Mouse (Mus musculus) embryonic facial prominence, embryonic 12.5 days (tissue): ENCODE results near the gene Fahd1. TPM values are rescaled to one million over a fixed set of nuclear protein-coding genes. Genes with fewer than 3 reads are reported as not detected.

Source experiments
- ATAC-seq: fragments of 200-750 bp; cut with Nextera tagmentation; 2 replicates; pipeline ENCODE4 v1.8.0; 2017; ENCODE audit not compliant: insufficient number of reproducible peaks, insufficient read depth, low FRiP score, low TSS enrichment
- H3K27ac ChIP-seq: fragments of 300-500 bp; sonication (generic); 2 replicates; pipeline ENCODE4 v1.5.1; 2016; ENCODE audit warnings: mild to moderate bottlenecking
- H3K27me3 ChIP-seq: fragments of 300-500 bp; sonication (generic); 2 replicates; pipeline ENCODE4 v1.6.1; 2016; ENCODE audit warnings: mild to moderate bottlenecking, moderate library complexity
- H3K36me3 ChIP-seq: fragments of 300-500 bp; sonication (generic); 2 replicates; pipeline ENCODE4 v1.6.1; 2016; ENCODE audit warnings: mild to moderate bottlenecking
- H3K4me1 ChIP-seq: fragments of 300-500 bp; sonication (generic); 2 replicates; pipeline ENCODE4 v1.6.1; 2016
- H3K4me2 ChIP-seq: fragments of 300-500 bp; sonication (generic); replicated peaks from 2 replicates; pipeline ENCODE4 v1.6.1; 2016; ENCODE audit warnings: mild to moderate bottlenecking, moderate library complexity
- H3K4me3 ChIP-seq: fragments of 300-500 bp; sonication (generic); 2 replicates; pipeline ENCODE4 v1.5.1; 2016; ENCODE audit warnings: mild to moderate bottlenecking
- H3K9ac ChIP-seq: fragments of 300-500 bp; sonication (generic); 2 replicates; pipeline ENCODE4 v1.6.1; 2016; ENCODE audit warnings: mild to moderate bottlenecking, moderate library complexity
- H3K9me3 ChIP-seq: fragments of 300-500 bp; sonication (generic); 2 replicates; pipeline ENCODE4 v1.6.1; 2016; ENCODE audit warnings: mild to moderate bottlenecking, moderate library complexity
- WGBS: fragments of 180-500 bp; shearing (Covaris S2); methylation state at CpG from one replicate; pipeline ENCODE4 v1.1.7; 2016; 5-methylcytosine and 5-hydroxymethylcytosine counted together
- polyA plus RNA-seq: library from polyadenylated mRNA; unstranded; fragments of >200 nt; fragmentation: Nextera tagmentation; extraction: Ambion mirVana; gene quantifications from 2 replicates; pipeline ENCODE4 v1.2.1, GENCODE M21; 2016

Fahd1 gene
- polyA plus RNA-seq, 1 experiment from 2014 or later: 23.2 TPM

- Histone ChIP-seq H3K9me3 (no peaks in the 10 kb centered on the region), H3K27me3 (no peaks in the 10 kb centered on the region), H3K9ac (no peak overlapping the region), H3K4me3 (no peak overlapping the region), H3K27ac (no peak overlapping the region), H3K36me3 (peaks cover 14% of the 10 kb centered on the region), H3K4me1 (peaks cover 3% of the 10 kb centered on the region; the same call in 1 of the 2 replicates), H3K4me2 (no peak overlapping the region)
- 67% methylated on average over 8 of the region's 8 CpGs for WGBS
- ATAC-seq: no peak
Measured at GRCm38 (mm10) chr17:24878531-24878930, 28.4 kb upstream of the Fahd1 start.

- H3K27ac ChIP-seq: no peak overlapping the region
- no peak for ATAC-seq
Measured at GRCm38 (mm10) chr17:24878117-24878397, 27.9 kb upstream of the Fahd1 start.

GRCm38 (mm10) chr17:24877336-24878116 is 27.4 kb upstream of the Fahd1 start:
- H3K27ac ChIP-seq: no peak overlapping the region; the same call in 1 of the 2 replicates
- H3K4me1 ChIP-seq: peaks cover 3% of the 10 kb centered on the region; the same call in 1 of the 2 replicates
- ATAC-seq: no peak
- WGBS: 51% methylated on average over 10 of the region's 10 CpGs
- no peak overlapping the region for H3K4me3 ChIP-seq
- H3K9ac ChIP-seq: peak overlapping the region; percentile 31
- H3K4me2 ChIP-seq: no peak overlapping the region
- no peaks in the 10 kb centered on the region for H3K9me3 ChIP-seq
- H3K27me3 ChIP-seq: no peaks in the 10 kb centered on the region
- H3K36me3 ChIP-seq: peaks cover 3% of the 10 kb centered on the region

More at GRCm38 (mm10) chr17:24878117-24878397, 27.9 kb upstream of the Fahd1 start:
- Histone ChIP-seq H3K4me3 (no peak overlapping the region), H3K9me3 (no peaks in the 10 kb centered on the region), H3K4me1 (peaks cover 3% of the 10 kb centered on the region; the same call in 1 of the 2 replicates), H3K27me3 (no peaks in the 10 kb centered on the region), H3K36me3 (peaks cover 9% of the 10 kb centered on the region), H3K9ac (no peak overlapping the region), H3K4me2 (no peak overlapping the region)
- WGBS: 31% methylated on average over 5 of the region's 5 CpGs

GRCm38 (mm10) chr17:24874989-24875388 is 24.8 kb upstream of the Fahd1 start:
- H3K27me3 ChIP-seq: no peaks in the 10 kb centered on the region
- no peaks in the 10 kb centered on the region for H3K9me3 ChIP-seq
- no peak for ATAC-seq
- H3K4me1 ChIP-seq: no peaks in the 10 kb centered on the region; the same call in 1 of the 2 replicates
- no peak overlapping the region for H3K9ac ChIP-seq
- H3K36me3 ChIP-seq: no peaks in the 10 kb centered on the region
- no peak overlapping the region for H3K4me2 ChIP-seq
- WGBS: 80% methylated on average over 8 of the region's 8 CpGs
- no peak overlapping the region for H3K27ac ChIP-seq
- H3K4me3 ChIP-seq: no peak overlapping the region

- Histone ChIP-seq H3K4me1 (no peaks in the 10 kb centered on the region; the same call in 1 of the 2 replicates), H3K27ac (no peak overlapping the region), H3K4me2 (no peak overlapping the region), H3K9ac (no peak overlapping the region), H3K27me3 (no peaks in the 10 kb centered on the region), H3K9me3 (no peaks in the 10 kb centered on the region), H3K4me3 (no peak overlapping the region), H3K36me3 (no peaks in the 10 kb centered on the region)
- ATAC-seq: no peak
- 58% methylated on average over 1 of the region's 1 CpGs for WGBS
Measured at GRCm38 (mm10) chr17:24874405-24874745, 24.2 kb upstream of the Fahd1 start.

- no peaks in the 10 kb centered on the region; the same call in 1 of the 2 replicates for H3K4me1 ChIP-seq
- H3K27me3 ChIP-seq: no peaks in the 10 kb centered on the region
- no peak overlapping the region for H3K9ac ChIP-seq
- H3K9me3 ChIP-seq: no peaks in the 10 kb centered on the region
- no peak overlapping the region for H3K27ac ChIP-seq
- no peak for ATAC-seq
- H3K4me2 ChIP-seq: no peak overlapping the region
- WGBS: 48% methylated on average over 4 of the region's 4 CpGs
- H3K36me3 ChIP-seq: no peaks in the 10 kb centered on the region
- H3K4me3 ChIP-seq: no peak overlapping the region
Measured at GRCm38 (mm10) chr17:24873695-24874404, 23.7 kb upstream of the Fahd1 start.

- Histone ChIP-seq H3K9ac (no peak overlapping the region), H3K4me2 (no peak overlapping the region), H3K4me3 (no peak overlapping the region), H3K4me1 (no peaks in the 10 kb centered on the region), H3K27me3 (no peaks in the 10 kb centered on the region), H3K27ac (no peak overlapping the region), H3K9me3 (no peaks in the 10 kb centered on the region), H3K36me3 (peaks cover 11% of the 10 kb centered on the region; the same call in 1 of the 2 replicates)
- WGBS: 91% methylated on average over 10 of the region's 10 CpGs
- no peak for ATAC-seq
Measured at GRCm38 (mm10) chr17:24867914-24868313, 17.8 kb upstream of the Fahd1 start.

GRCm38 (mm10) chr17:24865776-24866175 is 15.6 kb upstream of the Fahd1 start, which contains the start of gene Igfals:
Gene Igfals (plus strand): TSS chr17:24865997.
- H3K9ac ChIP-seq: no peak within 1 kb of the TSS
- H3K4me3 ChIP-seq: no peak within 1 kb of the TSS
- H3K36me3 ChIP-seq: peaks cover 28% of the 10 kb centered on the region; the same call in 1 of the 2 replicates
- H3K4me1 ChIP-seq: no peaks in the 10 kb centered on the region
- ATAC-seq: no peak
- H3K27ac ChIP-seq: no peak within 1 kb of the TSS
- WGBS: 88% methylated on average over 8 of the region's 8 CpGs
- H3K4me2 ChIP-seq: no peak within 1 kb of the TSS
- H3K9me3 ChIP-seq: no peaks in the 10 kb centered on the region
- H3K27me3 ChIP-seq: no peaks in the 10 kb centered on the region

- H3K9me3 ChIP-seq: no peaks in the 10 kb centered on the region
- H3K9ac ChIP-seq: no peak overlapping the region
- H3K27me3 ChIP-seq: no peaks in the 10 kb centered on the region
- H3K27ac ChIP-seq: no peak overlapping the region
- no peak overlapping the region for H3K4me2 ChIP-seq
- H3K4me3 ChIP-seq: no peak overlapping the region
- 88% methylated on average over 3 of the region's 3 CpGs for WGBS
- H3K4me1 ChIP-seq: no peaks in the 10 kb centered on the region
- ATAC-seq: no peak
- peaks cover 40% of the 10 kb centered on the region; the same call in 1 of the 2 replicates for H3K36me3 ChIP-seq
Measured at GRCm38 (mm10) chr17:24861785-24862184, 11.6 kb upstream of the Fahd1 start.

- Histone ChIP-seq H3K9ac (no peak overlapping the region), H3K9me3 (no peaks in the 10 kb centered on the region), H3K27me3 (no peaks in the 10 kb centered on the region), H3K4me1 (no peaks in the 10 kb centered on the region), H3K27ac (no peak overlapping the region), H3K4me3 (no peak overlapping the region), H3K4me2 (no peak overlapping the region), H3K36me3 (peaks cover 41% of the 10 kb centered on the region; the same call in 1 of the 2 replicates)
- 89% methylated on average over 8 of the region's 8 CpGs for WGBS
- no peak for ATAC-seq
Measured at GRCm38 (mm10) chr17:24860076-24860475, 9.9 kb upstream of the Fahd1 start.

GRCm38 (mm10) chr17:24858967-24859366 is 8.8 kb upstream of the Fahd1 start:
- Histone ChIP-seq H3K9ac (no peak overlapping the region), H3K9me3 (no peaks in the 10 kb centered on the region), H3K27ac (no peak overlapping the region), H3K27me3 (no peaks in the 10 kb centered on the region), H3K4me2 (no peak overlapping the region), H3K4me1 (no peaks in the 10 kb centered on the region), H3K36me3 (peaks cover 39% of the 10 kb centered on the region; the same call in 1 of the 2 replicates), H3K4me3 (no peak overlapping the region)
- ATAC-seq: no peak
- WGBS: 85% methylated on average over 6 of the region's 6 CpGs
